Comparison of ENCODE assay signal across 23 mouse cellular contexts in genomic region chr12:102581579-102582196, GRCm38 (mm10). TPM values are rescaled to one million over a fixed set of nuclear protein-coding genes. Genes with fewer than 3 reads are reported as not detected.
DNase-seq lines count a peak whose midpoint lies in the region; ATAC-seq and TF ChIP-seq lines count a peak whose summit lies in the region.
"Had no signal": no experiment of that assay in that cellular context is flagged by ENCODE, and none has a peak within 500 bp of the region (broad histone marks: within the 10 kb centered on the region; RNA-seq: fewer than 3 reads in every experiment).

No protein-coding gene starts in this region.

- intact Hi-C loops in gastrocnemius, postnatal 36 days (cut with DNase I), result no loop called here

- no peaks in the 10 kb centered on the region for H3K27me3 ChIP-seq in intestine, embryonic 16.5 days (replicated peaks; ENCODE audit: control insufficient read depth, insufficient read depth, low read length)
- no peaks in the 10 kb centered on the region for H3K27me3 ChIP-seq in intestine, embryonic 15.5 days (replicated peaks)
- H3K27me3 ChIP-seq in CH12.LX (replicated peaks), result no peaks in the 10 kb centered on the region
- H3K27me3 ChIP-seq: embryonic facial prominence, embryonic 15.5 days; heart, embryonic 15.5 days; hindbrain, embryonic 15.5 days; liver, embryonic 13.5 days; neural tube, embryonic 15.5 days; Patski had no signal

- H3K4me3 ChIP-seq in intestine, embryonic 16.5 days (ENCODE audit: low read length), result no peak overlapping the region
- no peak overlapping the region for H3K4me3 ChIP-seq in intestine, embryonic 15.5 days (replicated peaks)
- H3K4me3 ChIP-seq in CH12.LX (replicated peaks in 1 of 3; ENCODE audit: low read depth in 2 of 3, low read length in 2 of 3, poor library complexity in 1 of 3), result no peak overlapping the region
- H3K4me3 ChIP-seq: embryonic facial prominence, embryonic 15.5 days; heart, embryonic 15.5 days; hindbrain, embryonic 15.5 days; left cerebral cortex, adult 2 months; liver, embryonic 13.5 days; neural tube, embryonic 15.5 days had no signal

- peak; percentile 50 for DNase-seq in CH12.LX (ENCODE audit: extremely low read depth)
- DNase-seq in spleen, postnatal 36 days (ENCODE audit: low spot score in 2 of 2), result no peak
- no peak for DNase-seq in lung, postnatal 36 days
- no peak for DNase-seq in gastrocnemius, postnatal 36 days
- DNase-seq: adrenal gland, postnatal 25 days; cerebellum, adult 9-10 months; heart, postnatal 4 days; kidney, adult 2 months; liver, embryonic 13.5 days; lung, adult 2 months; thymus, postnatal 14 days had no signal

- in situ Hi-C loops in CH12.LX (cut with MboI; ENCODE audit: low pct_ligation_motif_present, low pct_unique_long_range_greater_than_20kb, low sequenced_read_pairs), result no loop called here

- H3K9ac ChIP-seq in intestine, embryonic 16.5 days (ENCODE audit: low read depth, low read length), result no peak overlapping the region
- H3K9ac ChIP-seq in intestine, embryonic 15.5 days, result no peak overlapping the region
- H3K9ac ChIP-seq in CH12.LX (ENCODE audit: insufficient read depth, low read depth), result no peak overlapping the region
- H3K9ac ChIP-seq: embryonic facial prominence, embryonic 15.5 days; heart, embryonic 15.5 days; hindbrain, embryonic 15.5 days; liver, embryonic 13.5 days; neural tube, embryonic 15.5 days had no signal

- WGBS in intestine, embryonic 16.5 days, result 66% methylated on average over 5 of the region's 5 CpGs
- WGBS in intestine, embryonic 15.5 days, result 72% methylated on average over 5 of the region's 5 CpGs

- no peaks in the 10 kb centered on the region for H3K79me2 ChIP-seq in CH12.LX (replicated peaks; ENCODE audit: control insufficient read depth, extremely low read depth, insufficient read depth, poor library complexity, severe bottlenecking)

- ATAC-seq in intestine, embryonic 16.5 days, result 0 out of 2 replicates have a peak, but pooled peaks have one; percentile 10
- ATAC-seq in intestine, embryonic 15.5 days, result no peak
- peak; percentile 70 for ATAC-seq in inflammation-experienced regulatory T-cells, adult 6 months
- ATAC-seq: Patski had no signal

- no peak for TF ChIP-seq POLR2A in CH12.LX (IDR thresholded peaks at IDR 0.05; ENCODE audit: low read depth, low read length)

- dilution Hi-C loops in CH12.LX (cut with MboI; ENCODE audit: extremely low pct_ligation_motif_present, extremely low pct_unique_long_range_greater_than_20kb, low sequenced_read_pairs), result no loop called here

- H3K4me1 ChIP-seq in intestine, embryonic 16.5 days (ENCODE audit: control insufficient read depth, insufficient read depth, low read length), result peaks cover 4% of the 10 kb centered on the region; the same call in 1 of the 2 replicates
- peaks cover 7% of the 10 kb centered on the region; the same call in 1 of the 2 replicates for H3K4me1 ChIP-seq in intestine, embryonic 15.5 days (replicated peaks)
- peaks cover 7 to 50% of the 10 kb centered on the region in 2 experiments for H3K4me1 ChIP-seq in CH12.LX (ENCODE audit: control insufficient read depth in 1 of 2, insufficient read depth in 2 of 2)
- H3K4me1 ChIP-seq: liver, embryonic 13.5 days had no signal

- no peak overlapping the region for H3K27ac ChIP-seq in intestine, embryonic 16.5 days (ENCODE audit: low read length)
- H3K27ac ChIP-seq in intestine, embryonic 15.5 days, result no peak overlapping the region
- no peak overlapping the region for H3K27ac ChIP-seq in CH12.LX (ENCODE audit: insufficient read depth, low read depth)
- H3K27ac ChIP-seq: embryonic facial prominence, embryonic 15.5 days; heart, embryonic 15.5 days; hindbrain, embryonic 15.5 days; kidney, postnatal 0 days; left cerebral cortex, adult 2 months; liver, embryonic 13.5 days; neural tube, embryonic 15.5 days had no signal

- no peaks in the 10 kb centered on the region for H3K9me3 ChIP-seq in intestine, embryonic 16.5 days (ENCODE audit: control insufficient read depth, low read length)
- no peaks in the 10 kb centered on the region for H3K9me3 ChIP-seq in intestine, embryonic 15.5 days
- no peaks in the 10 kb centered on the region for H3K9me3 ChIP-seq in CH12.LX (replicated peaks; ENCODE audit: low read length)
- H3K9me3 ChIP-seq: embryonic facial prominence, embryonic 15.5 days; heart, embryonic 15.5 days; hindbrain, embryonic 15.5 days; liver, embryonic 13.5 days; neural tube, embryonic 15.5 days had no signal

- no peak overlapping the region for H3K4me2 ChIP-seq in intestine, embryonic 16.5 days (ENCODE audit: low read depth, low read length)
- no peak overlapping the region for H3K4me2 ChIP-seq in intestine, embryonic 15.5 days (replicated peaks)
- no peak overlapping the region for H3K4me2 ChIP-seq in CH12.LX (ENCODE audit: insufficient read depth, low read depth, poor library complexity, severe bottlenecking)
- H3K4me2 ChIP-seq: embryonic facial prominence, embryonic 15.5 days; heart, embryonic 15.5 days; hindbrain, embryonic 15.5 days; liver, embryonic 13.5 days; neural tube, embryonic 15.5 days had no signal

- no peak for TF ChIP-seq CTCF in CH12.LX (conservative IDR thresholded peaks at IDR 0.05 in 1 of 2, IDR thresholded peaks at IDR 0.05 in 1 of 2; ENCODE audit: low read depth in 2 of 2, low read length in 2 of 2)

- no peak for TF ChIP-seq RAD21 in CH12.LX (IDR thresholded peaks at IDR 0.05; ENCODE audit: low read depth, low read length)

- TF ChIP-seq EP300 in CH12.LX (IDR thresholded peaks at IDR 0.05; ENCODE audit: low read length), result no peak

- H3K36me3 ChIP-seq in intestine, embryonic 16.5 days (ENCODE audit: control insufficient read depth, insufficient read depth, low read length), result peaks cover 8% of the 10 kb centered on the region; the same call in 1 of the 2 replicates
- H3K36me3 ChIP-seq in intestine, embryonic 15.5 days, result peaks cover 5% of the 10 kb centered on the region
- H3K36me3 ChIP-seq in CH12.LX (replicated peaks in 1 of 2; ENCODE audit: control insufficient read depth in 1 of 2, insufficient read depth in 1 of 2, low read length in 1 of 2), result peaks cover 50 to 97% of the 10 kb centered on the region in 2 experiments
- H3K36me3 ChIP-seq: heart, embryonic 15.5 days; liver, embryonic 13.5 days had no signal

TF ChIP-seq in CH12.LX, 34 proteins besides CTCF, POLR2A, EP300 and RAD21:
- TF ChIP-seq TCF12 (IDR thresholded peaks at IDR 0.05; ENCODE audit: low read depth, low read length), result no peak
- TF ChIP-seq RCOR1 (conservative IDR thresholded peaks at IDR 0.05; ENCODE audit: low read depth, low read length), result no peak
- TF ChIP-seq TBP (conservative IDR thresholded peaks at IDR 0.05; ENCODE audit: low read depth, low read length), result no peak
- no peak for TF ChIP-seq USF2 (conservative IDR thresholded peaks at IDR 0.05; ENCODE audit: low read depth, low read length)
- TF ChIP-seq E2F4 (IDR thresholded peaks at IDR 0.05; ENCODE audit: insufficient replicate concordance, low read depth, low read length), result no peak
- TF ChIP-seq MAZ (IDR thresholded peaks at IDR 0.05; ENCODE audit: low read depth, low read length), result no peak

RNA-seq across cellular contexts. Expression of gene Chga, which starts 26.9 kb away (rescaled TPM):
- polyA plus RNA-seq in intestine, embryonic 16.5 days (2015; fragmentation: Nextera tagmentation; extraction: Ambion mirVana), result 26.1 and 28.0 TPM in 2 replicates
- polyA plus RNA-seq in intestine, embryonic 15.5 days (2015; fragmentation: Nextera tagmentation; extraction: Ambion mirVana), result 26.2 and 27.3 TPM in 2 replicates
- total RNA-seq in CH12.LX (2012; rRNA removed) (not detected in 2 replicates), CH12.LX (2014; rRNA removed) (not detected in 2 replicates)
- not detected in 2 replicates for polyA plus RNA-seq in CH12.LX (2012; ENCODE audit: insufficient read length, low read depth)
- polyA plus RNA-seq in inflammation-experienced regulatory T-cells, adult 6 months (2017; shearing (Covaris generic)), result under 1 TPM in 1 of 3 experiments, not detected in 2; 0.47 TPM
- not detected for total RNA-seq in gastrocnemius, postnatal 36 days (2021)
- total RNA-seq: common myeloid progenitor, adult 5-6 weeks; gastrocnemius, adult 18-20 months had no signal

Comparison
In these comparisons a context has a peak if more than half of its experiments do, and no peak if none do; other contexts are left out.
1. RNA of gene Chga, which starts 26.9 kb away (polyA plus RNA-seq): 26.1 to 28.0 TPM in intestine, embryonic 16.5 days and 26.2 to 27.3 TPM in intestine, embryonic 15.5 days; 0.47 TPM in inflammation-experienced regulatory T-cells, adult 6 months and not detected in CH12.LX; every median in the first group is over 10 times any median in the second.